Mouse (Mus musculus) stomach, postnatal 0 days (tissue): ENCODE measurements around the gene Usp42.

ENCODE experiments used
- CTCF ChIP-seq: IDR thresholded peaks from 2 replicates; pipeline ENCODE4 v1.5.1; 2016; ENCODE audit warnings: antibody characterized with exemption, low read depth, mild to moderate bottlenecking, moderate library complexity
- EP300 ChIP-seq: optimal IDR thresholded peaks from 2 replicates; pipeline ENCODE3; 2016; ENCODE audit warnings: antibody characterized with exemption

- TF ChIP-seq CTCF, result no peak
- TF ChIP-seq EP300, result no peak
Measured at GRCm38 (mm10) chr5:143731483-143732112, 482 bp downstream of the Usp42 start.
